Mouse (Mus musculus) inflammation-experienced regulatory T-cells (primary cell): ENCODE data around the gene Plk5. TPM values are rescaled to one million over a fixed set of nuclear protein-coding genes. Genes with fewer than 3 reads are reported as not detected.

Source experiments
- polyA plus RNA-seq, 2 experiments: library from polyadenylated mRNA; unstranded; fragments of 100-300 nt; shearing (Covaris generic); gene quantifications; one replicate each; pipeline ENCODE4 v1.2.1; 2017

The Plk5 gene
- polyA plus RNA-seq, result not detected

DNA sequence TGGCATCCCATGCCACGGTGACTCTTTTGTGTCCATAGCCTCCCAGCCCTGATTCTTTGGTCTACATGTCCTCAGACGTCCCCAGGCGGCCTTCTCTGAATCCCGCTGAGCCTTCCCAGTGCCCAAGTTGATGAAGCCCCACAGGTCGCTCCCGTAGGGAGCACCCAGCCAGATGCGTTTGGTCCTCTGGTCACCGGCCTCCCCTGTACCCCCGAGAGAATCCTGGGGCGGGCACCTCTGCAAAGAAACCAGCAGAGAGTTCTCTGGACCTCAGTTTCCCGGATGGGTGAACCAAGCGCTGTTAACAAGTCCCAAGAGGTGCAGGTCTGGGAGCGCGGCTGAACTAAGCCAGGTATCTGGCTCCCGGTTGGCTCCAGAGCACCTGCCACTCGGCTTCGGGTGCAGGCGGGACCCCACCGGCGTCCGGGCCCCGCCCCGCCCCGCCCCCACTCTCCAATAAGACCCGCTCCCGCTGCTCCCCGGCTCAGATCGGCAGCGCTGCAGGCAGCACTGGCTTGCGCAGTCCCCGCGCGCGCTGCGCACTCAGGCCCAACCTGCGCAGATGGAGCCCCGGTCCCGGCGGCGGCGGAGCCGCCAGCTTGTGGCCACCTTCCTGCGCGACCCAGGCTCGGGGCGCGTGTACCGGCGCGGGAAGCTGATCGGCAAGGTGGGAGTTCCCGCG lies at the start of gene Plk5:
Plk5 (plus strand) TSS at position 459 of the 682 bp plus-strand sequence.

GRCm38 (mm10) chr10:80320340-80320760 lies 35.9 kb upstream of the Plk5 start, which contains the start of gene 2310011J03Rik:
2310011J03Rik (minus strand) TSS chr10:80320537.

DNA sequence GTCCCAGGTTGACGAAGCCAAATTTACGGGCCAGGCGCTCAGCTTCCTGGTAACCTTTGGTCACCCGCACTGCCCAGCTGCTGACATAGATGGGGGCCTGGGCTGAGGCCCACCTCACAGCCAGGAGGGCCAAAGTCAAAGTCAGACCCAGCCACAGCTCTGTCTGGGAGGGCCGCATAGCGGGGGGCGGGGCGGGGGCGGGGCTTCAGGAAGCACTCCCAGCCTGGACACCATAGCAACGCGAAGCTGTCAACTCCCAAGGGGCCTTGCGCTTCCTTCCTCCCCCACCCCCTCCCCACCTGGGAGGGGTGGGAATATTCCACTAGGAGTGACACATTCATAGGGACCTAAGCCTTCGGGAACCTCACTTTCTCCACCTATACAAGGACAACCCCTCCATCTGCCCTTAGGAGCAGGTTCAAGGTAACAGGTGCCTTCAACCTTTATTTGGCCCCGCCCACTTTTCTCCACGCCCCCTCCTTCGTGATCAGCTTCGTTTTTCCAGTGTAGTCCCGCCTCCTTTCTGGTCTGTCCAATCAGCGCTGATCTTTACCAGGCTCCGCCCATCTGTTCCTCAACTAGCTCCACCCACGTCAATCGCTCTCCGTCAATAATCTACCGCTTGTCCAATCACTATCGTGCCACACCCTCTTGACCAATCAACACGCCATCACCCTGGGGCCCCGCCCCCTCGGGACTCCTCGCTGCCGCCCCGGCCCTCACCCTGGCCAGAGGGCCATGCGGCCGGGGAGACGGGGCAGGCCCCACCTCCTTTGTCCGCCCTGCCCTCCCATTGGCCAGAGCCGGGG lies 26.8 kb upstream of the Plk5 start, which contains the start of the genes Pcsk4 and Reep6:
Pcsk4 (minus strand) TSS at position 226 of the 809 bp plus-strand sequence.
Reep6 (plus strand) TSS at position 681 of the 809 bp plus-strand sequence.

GRCm38 (mm10) chr10:80348244-80348781 lies 7.9 kb upstream of the Plk5 start, which contains the start of gene Adamtsl5:
Adamtsl5 (minus strand) TSS chr10:80348412.

DNA sequence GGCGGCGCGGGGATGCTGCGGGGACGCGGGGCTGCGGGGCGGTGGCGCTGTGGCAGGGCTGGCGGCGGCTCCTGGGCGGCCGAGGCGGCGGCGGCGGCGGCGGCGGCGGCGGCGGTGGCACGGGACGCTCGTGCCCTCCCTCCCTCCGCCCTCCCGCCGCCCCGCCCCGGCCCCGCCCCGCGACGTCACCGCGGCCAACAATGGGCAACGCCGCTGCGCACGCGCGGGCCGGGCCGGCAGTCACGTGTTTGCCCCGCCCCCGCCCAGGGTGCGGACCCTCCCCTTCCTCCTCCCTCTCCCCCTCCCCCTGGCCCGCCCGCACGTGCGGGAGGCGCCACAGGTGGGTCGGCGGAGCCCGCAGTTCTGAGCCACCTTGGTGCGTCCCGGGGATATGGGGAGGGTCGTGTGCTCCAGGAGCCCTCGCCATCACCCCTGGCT lies 31.3 kb downstream of the Plk5 start, which contains the start of gene Mex3d:
Mex3d (minus strand) TSS at position 138 of the 438 bp plus-strand sequence.

DNA sequence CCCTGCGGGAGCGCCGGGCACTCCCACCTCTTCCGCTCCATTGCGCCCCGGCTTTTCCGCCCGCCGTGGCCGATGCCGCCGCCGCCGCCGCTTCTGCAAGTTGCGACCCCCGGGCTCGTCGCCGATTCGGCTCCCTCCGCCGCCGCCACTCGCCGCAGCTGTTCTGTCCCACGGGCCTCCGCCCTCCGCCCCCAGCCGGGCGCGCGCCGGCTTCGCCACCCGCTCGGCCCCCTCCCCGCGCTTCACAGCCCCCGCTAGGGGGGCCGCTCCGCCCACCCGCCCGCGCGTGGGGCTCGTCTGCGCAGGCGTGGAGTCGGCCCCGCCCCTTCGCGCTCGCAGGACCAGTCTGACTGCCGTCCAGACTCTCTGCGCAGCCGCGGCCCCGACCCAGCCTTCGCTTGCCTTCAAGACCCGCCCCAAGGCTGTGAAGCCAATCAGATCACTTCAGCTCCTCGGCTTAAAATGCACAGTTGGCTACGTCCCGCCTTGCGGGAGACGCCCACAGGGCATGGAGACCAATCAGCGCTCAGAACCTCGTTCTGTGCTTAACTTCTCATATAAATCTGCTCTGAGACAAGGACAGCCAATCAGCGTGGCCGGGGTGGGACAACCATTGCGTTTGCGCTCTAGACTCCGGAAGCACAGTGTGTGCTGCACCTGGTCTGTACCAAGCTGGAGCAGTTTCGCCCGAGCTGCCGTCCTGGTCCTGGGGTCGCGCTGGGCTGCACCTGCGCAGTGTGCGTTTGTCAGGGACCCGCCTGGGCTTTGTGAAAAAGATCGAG lies 43.1 kb downstream of the Plk5 start, which contains the start of gene Mbd3:
Mbd3 (minus strand) TSS at position 360 of the 782 bp plus-strand sequence.

GRCm38 (mm10) chr10:80406684-80407501 lies 50.6 kb downstream of the Plk5 start, which contains the start of gene Uqcr11:
Uqcr11 (minus strand) TSS chr10:80406830.

Other genes with a start within 250 kb of the Plk5 start
- 10 to 100 TPM; 27.4 to 49.1 TPM for gene Stk11, start 240.7 kb upstream of the Plk5 start, polyA plus RNA-seq
- 100 to 1,000 TPM; 349 to 389 TPM for gene Atp5d, start 217.8 kb upstream of the Plk5 start, polyA plus RNA-seq
- gene Cbarp, start 215.6 kb upstream of the Plk5 start, polyA plus RNA-seq, result 1 to 10 TPM; 2.3 to 2.4 TPM
- 1 to 10 TPM; 5.0 to 9.6 TPM for gene Midn, start 208.2 kb upstream of the Plk5 start, polyA plus RNA-seq
- gene Cirbp, start 190.5 kb upstream of the Plk5 start, polyA plus RNA-seq, result 100 to 1,000 TPM; 177 to 200 TPM
- 10 to 100 TPM; 21.4 to 25.0 TPM for gene 1600002K03Rik, start 183.5 kb upstream of the Plk5 start, polyA plus RNA-seq
- gene Efna2, start 177.0 kb upstream of the Plk5 start, polyA plus RNA-seq, result under 1 TPM; 0.27 to 0.99 TPM
- 100 to 1,000 TPM; 117 to 134 TPM for gene Mum1, start 130.0 kb upstream of the Plk5 start, polyA plus RNA-seq
- 100 to 1,000 TPM; 244 to 267 TPM for gene Ndufs7, start 107.3 kb upstream of the Plk5 start, polyA plus RNA-seq
- under 1 TPM in 1 of 2 experiments, not detected in 1; 0.99 TPM for gene Gamt, start 95.4 kb upstream of the Plk5 start, polyA plus RNA-seq
- 10 to 100 TPM; 78.7 to 80.6 TPM for gene Dazap1, start 95.0 kb upstream of the Plk5 start, polyA plus RNA-seq
- 100 to 1,000 TPM; 686 to 721 TPM for gene Rps15, start 64.0 kb upstream of the Plk5 start, polyA plus RNA-seq
- under 1 TPM; 0.14 to 0.56 TPM for gene Apc2, start 60.5 kb upstream of the Plk5 start, polyA plus RNA-seq
- gene 2310011J03Rik, start 35.9 kb upstream of the Plk5 start, polyA plus RNA-seq, result 10 to 100 TPM; 67.3 to 70.0 TPM
- gene Pcsk4, start 27.0 kb upstream of the Plk5 start, polyA plus RNA-seq, result 10 to 100 TPM; 20.4 to 20.8 TPM
- gene Reep6, start 26.5 kb upstream of the Plk5 start, polyA plus RNA-seq, result 1 to 10 TPM in 1 of 2 experiments, under 1 TPM in 1; 0.18 to 1.7 TPM
- under 1 TPM; 0.46 to 0.95 TPM for gene Adamtsl5, start 8.0 kb upstream of the Plk5 start, polyA plus RNA-seq
- 1 to 10 TPM; 6.6 to 7.5 TPM for gene Mex3d, start 31.2 kb downstream of the Plk5 start, polyA plus RNA-seq
- 100 to 1,000 TPM; 174 to 191 TPM for gene Mbd3, start 43.1 kb downstream of the Plk5 start, polyA plus RNA-seq
- gene Uqcr11, start 50.4 kb downstream of the Plk5 start, polyA plus RNA-seq, result 100 to 1,000 TPM; 185 to 241 TPM
- gene Tcf3, start 77.2 kb downstream of the Plk5 start, polyA plus RNA-seq, result 100 to 1,000 TPM; 105 to 121 TPM
- under 1 TPM; 0.05 to 0.23 TPM for gene Onecut3, start 138.4 kb downstream of the Plk5 start, polyA plus RNA-seq
- gene Atp8b3, start 182.7 kb downstream of the Plk5 start, polyA plus RNA-seq, result under 1 TPM; 0.06 to 0.73 TPM
- 10 to 100 TPM; 49.1 to 59.0 TPM for gene Rexo1, start 205.1 kb downstream of the Plk5 start, polyA plus RNA-seq
- 10 to 100 TPM in 1 of 2 experiments, 1 to 10 TPM in 1; 9.0 to 14.4 TPM for gene Klf16, start 220.9 kb downstream of the Plk5 start, polyA plus RNA-seq
- 100 to 1,000 TPM; 142 to 155 TPM for gene Abhd17a, start 233.9 kb downstream of the Plk5 start, polyA plus RNA-seq
- gene Scamp4, start 246.4 kb downstream of the Plk5 start, polyA plus RNA-seq, result 100 to 1,000 TPM; 108 to 122 TPM
- gene Adat3, start 246.4 kb downstream of the Plk5 start, polyA plus RNA-seq, result 1 to 10 TPM; 5.9 to 9.2 TPM
- gene Gm49322, start 249.6 kb downstream of the Plk5 start, polyA plus RNA-seq, result 10 to 100 TPM in 1 of 2 experiments, 1 to 10 TPM in 1; 7.1 to 12.4 TPM